Mouse (Mus musculus) 416B (cell line): ENCODE data around the gene Itga2b.

Experiments
- DNase-seq: peaks from one replicate; pipeline ENCODE4 v3.0.0; 2011; ENCODE audit warnings: low read depth

The Itga2b gene

GRCm38 (mm10) chr11:102455740-102456396 lies 14.1 kb downstream of the Itga2b start:
- peak; percentile 29 for DNase-seq

- no peak for DNase-seq
These were observed 16.8 kb downstream of the Itga2b start for GRCm38 (mm10) chr11:102453131-102453530.

GRCm38 (mm10) chr11:102449043-102450008 lies 20.6 kb downstream of the Itga2b start:
- no peak for DNase-seq

- DNase-seq = peak; percentile 15
These were observed 21.6 kb downstream of the Itga2b start for GRCm38 (mm10) chr11:102448327-102448726.

GRCm38 (mm10) chr11:102447497-102447896 lies 22.4 kb downstream of the Itga2b start, which contains the start of gene Fam171a2:
Fam171a2 (minus strand) TSS chr11:102447682.
- DNase-seq = peak; percentile 59

GRCm38 (mm10) chr11:102446581-102447461 lies 23.1 kb downstream of the Itga2b start:
- DNase-seq = peak; percentile 49

- DNase-seq = no peak
These were observed 24.0 kb downstream of the Itga2b start for GRCm38 (mm10) chr11:102445891-102446361.

GRCm38 (mm10) chr11:102445264-102445890 lies 24.5 kb downstream of the Itga2b start:
- DNase-seq = no peak

GRCm38 (mm10) chr11:102444781-102445180 lies 25.1 kb downstream of the Itga2b start:
- no peak for DNase-seq

- DNase-seq = no peak
These were observed 25.6 kb downstream of the Itga2b start for GRCm38 (mm10) chr11:102444321-102444720.

- no peak for DNase-seq
These were observed 26.2 kb downstream of the Itga2b start for GRCm38 (mm10) chr11:102443740-102444139.

- DNase-seq = no peak
These were observed 27.8 kb downstream of the Itga2b start for GRCm38 (mm10) chr11:102442089-102442488.

- no peak for DNase-seq
These were observed 28.5 kb downstream of the Itga2b start for GRCm38 (mm10) chr11:102441434-102441833.

- peak; percentile 65 for DNase-seq
These were observed 29.7 kb downstream of the Itga2b start for GRCm38 (mm10) chr11:102440255-102440654.

GRCm38 (mm10) chr11:102439093-102440082 lies 30.5 kb downstream of the Itga2b start:
- DNase-seq = no peak

- DNase-seq = no peak
These were observed 31.5 kb downstream of the Itga2b start for GRCm38 (mm10) chr11:102438212-102439092.

GRCm38 (mm10) chr11:102437120-102438061 lies 32.5 kb downstream of the Itga2b start:
- no peak for DNase-seq

GRCm38 (mm10) chr11:102436471-102436790 lies 33.5 kb downstream of the Itga2b start:
- no peak for DNase-seq
